Mouse (Mus musculus) midbrain, embryonic 10.5 days (tissue): Measurements from ENCODE around the gene Ccdc171. TPM values are rescaled to one million over a fixed set of nuclear protein-coding genes. Genes with fewer than 3 reads are reported as not detected.
"Not testable (repeated sequence)": the region's sequence is repeated elsewhere in the genome, so short reads cannot be mapped to it uniquely, and the experiment has no call there.

ENCODE experiments used
- DNase-seq: peaks from one replicate; pipeline ENCODE4 v3.0.0-alpha.2; 2017; ENCODE audit warnings: low spot score
- H3K27ac ChIP-seq: fragments of 300-500 bp; sonication (generic); replicated peaks from 2 replicates; pipeline ENCODE4 v1.5.1; 2016; ENCODE audit warnings: mild to moderate bottlenecking
- H3K27me3 ChIP-seq: fragments of 300-500 bp; sonication (generic); 2 replicates; pipeline ENCODE4 v1.6.1; 2016; ENCODE audit warnings: low read depth, mild to moderate bottlenecking; ENCODE audit not compliant: poor library complexity, severe bottlenecking
- H3K36me3 ChIP-seq: fragments of 300-500 bp; sonication (generic); 2 replicates; pipeline ENCODE4 v1.6.1; 2016; ENCODE audit warnings: mild to moderate bottlenecking, moderate library complexity
- H3K4me1 ChIP-seq: fragments of 300-500 bp; sonication (generic); 2 replicates; pipeline ENCODE4 v1.6.1; 2016
- H3K4me3 ChIP-seq: fragments of 300-500 bp; sonication (generic); 2 replicates; pipeline ENCODE4 v1.5.1; 2016; ENCODE audit warnings: mild to moderate bottlenecking, moderate library complexity
- H3K9me3 ChIP-seq: fragments of 300-500 bp; sonication (generic); replicated peaks from 2 replicates; pipeline ENCODE4 v1.6.1; 2016; ENCODE audit warnings: mild to moderate bottlenecking
- WGBS: fragments of 180-500 bp; shearing (Covaris S2); methylation state at CpG from one replicate; pipeline ENCODE4 v1.1.7; 2016; 5-methylcytosine and 5-hydroxymethylcytosine counted together
- polyA plus RNA-seq: library from polyadenylated mRNA; unstranded; fragments of >200 nt; fragmentation: Nextera tagmentation; extraction: Ambion mirVana; gene quantifications from 2 replicates; pipeline ENCODE4 v1.2.1, GENCODE M21; 2016

Ccdc171 gene
- 4.3 and 5.1 TPM in 2 replicates for polyA plus RNA-seq

- H3K27ac ChIP-seq: peak within 1 kb of the TSS; percentile 96
- DNase-seq: peak; percentile 97
- peaks cover 48% of the 10 kb centered on the region for H3K4me1 ChIP-seq
- WGBS: under 1% methylated on average over 72 of the region's 73 CpGs
- peak within 1 kb of the TSS; percentile 82 for H3K4me3 ChIP-seq
- no peaks in the 10 kb centered on the region for H3K36me3 ChIP-seq
- H3K9me3 ChIP-seq: no peaks in the 10 kb centered on the region
- H3K27me3 ChIP-seq: no peaks in the 10 kb centered on the region
Measured at GRCm38 (mm10) chr4:83524843-83525689, at the start of gene Ccdc171. Gene Ccdc171 (plus strand): TSS chr4:83525545.

GRCm38 (mm10) chr4:83485250-83485649 is 40.1 kb upstream of the Ccdc171 start:
- H3K4me1 ChIP-seq: peaks cover 41% of the 10 kb centered on the region
- H3K4me3 ChIP-seq: peak overlapping the region; percentile 96
- 32% methylated on average over 12 of the region's 12 CpGs for WGBS
- no peaks in the 10 kb centered on the region for H3K27me3 ChIP-seq
- DNase-seq: no peak
- H3K36me3 ChIP-seq: peaks cover 44% of the 10 kb centered on the region
- H3K27ac ChIP-seq: peak overlapping the region; percentile 100
- no peaks in the 10 kb centered on the region for H3K9me3 ChIP-seq

DNA sequence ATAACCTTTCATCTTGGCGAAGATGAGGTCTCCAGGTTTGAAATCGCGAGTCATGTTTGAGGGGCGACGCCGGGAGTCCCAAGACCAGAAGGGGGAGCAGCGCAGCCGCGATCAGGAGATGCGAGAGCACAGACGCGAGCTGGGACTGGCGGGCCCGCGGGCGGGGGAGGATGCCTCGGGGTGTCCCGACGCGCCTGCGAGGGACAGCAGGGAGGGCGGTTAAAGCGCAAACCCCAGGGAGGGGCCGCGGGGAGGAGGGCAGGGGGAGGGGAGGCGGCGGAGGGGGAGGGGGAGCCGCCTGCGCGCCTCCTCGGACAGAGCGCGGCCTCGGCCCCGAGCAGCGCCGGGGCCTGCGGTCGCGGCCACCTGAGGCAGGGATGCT is 39.6 kb upstream of the Ccdc171 start:
- peaks cover 41% of the 10 kb centered on the region for H3K4me1 ChIP-seq
- under 1% methylated on average over 32 of the region's 40 CpGs for WGBS
- peaks cover 39% of the 10 kb centered on the region for H3K36me3 ChIP-seq
- peak overlapping the region; percentile 100 for H3K27ac ChIP-seq
- DNase-seq: peak; percentile 92
- H3K9me3 ChIP-seq: no peaks in the 10 kb centered on the region
- H3K4me3 ChIP-seq: peak overlapping the region; percentile 96
- H3K27me3 ChIP-seq: no peaks in the 10 kb centered on the region

- H3K27me3 ChIP-seq: no peaks in the 10 kb centered on the region
- 2% methylated on average over 68 of the region's 86 CpGs for WGBS
- peaks cover 33% of the 10 kb centered on the region for H3K36me3 ChIP-seq
- DNase-seq: peak; percentile 93
- peaks cover 41% of the 10 kb centered on the region for H3K4me1 ChIP-seq
- H3K4me3 ChIP-seq: peak within 1 kb of the TSS; percentile 96
- peak within 1 kb of the TSS; percentile 100 for H3K27ac ChIP-seq
- H3K9me3 ChIP-seq: no peaks in the 10 kb centered on the region
Measured at GRCm38 (mm10) chr4:83486117-83486901, 39.0 kb upstream of the Ccdc171 start, which contains the start of gene Psip1. Gene Psip1 (minus strand): TSS chr4:83486459.

DNA sequence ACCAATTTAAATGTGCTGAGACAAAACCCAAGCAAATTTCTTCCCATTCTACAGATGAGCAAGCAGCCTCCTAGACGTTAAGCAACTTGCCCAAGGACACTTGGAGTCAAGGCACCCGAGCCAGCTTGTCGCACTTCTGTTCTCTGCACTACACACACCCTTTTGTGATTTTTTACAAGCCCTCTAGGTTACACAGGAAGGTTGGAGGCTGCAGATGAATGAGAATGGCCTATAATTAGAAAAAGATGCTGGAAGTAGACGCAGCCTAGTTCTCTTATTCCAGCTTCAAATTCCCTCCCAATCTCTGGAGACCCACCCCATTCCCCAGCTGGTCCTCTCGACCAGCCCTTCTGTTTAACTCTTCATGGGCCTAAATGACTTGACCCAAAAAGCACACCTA is 36.2 kb upstream of the Ccdc171 start:
- H3K27ac ChIP-seq: 0 out of 2 replicates have a peak overlapping the region, but pooled peaks have one; percentile 46
- peaks cover 6% of the 10 kb centered on the region for H3K36me3 ChIP-seq
- no peak for DNase-seq

GRCm38 (mm10) chr4:83493112-83493511 is 32.2 kb upstream of the Ccdc171 start:
- Histone ChIP-seq H3K4me3 (no peak overlapping the region), H3K9me3 (no peaks in the 10 kb centered on the region), H3K27me3 (no peaks in the 10 kb centered on the region), H3K27ac (no peak overlapping the region), H3K36me3 (no peaks in the 10 kb centered on the region), H3K4me1 (peaks cover 8% of the 10 kb centered on the region; the same call in 1 of the 2 replicates)
- 90% methylated on average over 1 of the region's 1 CpGs for WGBS
- DNase-seq: no peak

More for the DNA sequence above, 36.2 kb upstream of the Ccdc171 start:
- WGBS: 27% methylated on average over 5 of the region's 5 CpGs
- no peak overlapping the region for H3K4me3 ChIP-seq
- no peaks in the 10 kb centered on the region for H3K27me3 ChIP-seq
- no peaks in the 10 kb centered on the region for H3K9me3 ChIP-seq
- peaks cover 34% of the 10 kb centered on the region for H3K4me1 ChIP-seq

GRCm38 (mm10) chr4:83497013-83497412 is 28.3 kb upstream of the Ccdc171 start:
- H3K4me3 ChIP-seq, H3K36me3 ChIP-seq, DNase-seq, H3K27me3 ChIP-seq, H3K9me3 ChIP-seq, H3K27ac ChIP-seq: not testable (repeated sequence)
- peaks cover 19% of the 10 kb centered on the region for H3K4me1 ChIP-seq
- 92% methylated on average over 5 of the region's 5 CpGs for WGBS

DNA sequence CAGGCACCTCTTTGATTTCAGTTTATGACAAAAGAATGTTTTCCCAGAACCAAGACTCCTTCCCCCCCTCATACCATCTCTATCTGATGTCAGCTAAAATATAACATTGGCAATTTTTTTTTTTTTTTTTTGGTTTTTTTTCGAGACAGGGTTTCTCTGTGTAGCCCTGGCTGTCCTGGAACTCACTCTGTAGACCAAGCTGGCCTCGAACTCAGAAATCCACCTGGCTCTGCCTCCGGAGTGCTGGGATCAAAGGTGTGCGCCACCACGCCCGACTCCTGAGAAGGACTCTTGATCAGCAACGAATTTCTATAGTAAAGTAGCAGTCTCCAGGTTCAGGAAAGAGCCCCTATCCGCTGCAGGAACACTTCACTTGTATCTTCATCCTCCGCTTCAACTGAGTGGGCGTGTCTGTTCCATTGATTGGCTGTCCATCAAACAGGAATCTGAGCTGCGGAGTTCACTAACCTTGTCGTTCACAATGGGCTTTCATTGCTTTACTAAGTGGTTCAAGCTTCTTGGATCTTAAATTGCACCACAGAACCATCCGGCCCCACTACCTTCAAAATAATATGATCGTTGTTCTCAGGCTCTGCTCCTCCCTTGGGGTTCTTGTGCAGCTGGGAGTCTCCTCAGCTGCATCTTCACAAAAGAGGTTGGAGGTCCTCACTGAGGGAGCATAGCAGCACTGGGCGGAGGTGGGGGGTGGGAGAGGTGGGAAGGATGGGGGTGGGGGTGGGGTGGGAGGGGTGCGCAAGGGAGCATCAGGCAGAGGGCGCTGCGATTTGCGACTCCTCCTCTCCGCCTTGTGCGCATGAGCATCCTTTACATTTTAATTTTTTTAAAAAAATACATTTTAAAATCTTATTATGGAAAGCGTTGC is 24.9 kb upstream of the Ccdc171 start:
- H3K27me3 ChIP-seq: peaks cover 5% of the 10 kb centered on the region; the same call in 1 of the 2 replicates
- peak overlapping the region; percentile 49 for H3K4me3 ChIP-seq
- peak; percentile 78 for DNase-seq
- H3K27ac ChIP-seq: peak overlapping the region; percentile 83
- WGBS: 6% methylated on average over 22 of the region's 22 CpGs
- peaks cover 19% of the 10 kb centered on the region for H3K4me1 ChIP-seq
- no peaks in the 10 kb centered on the region for H3K9me3 ChIP-seq
- no peaks in the 10 kb centered on the region for H3K36me3 ChIP-seq

- Histone ChIP-seq H3K36me3 (no peaks in the 10 kb centered on the region), H3K9me3 (no peaks in the 10 kb centered on the region), H3K27ac (peak overlapping the region; percentile 83), H3K4me1 (peaks cover 19% of the 10 kb centered on the region), H3K4me3 (peak overlapping the region; percentile 49), H3K27me3 (peaks cover 5% of the 10 kb centered on the region; the same call in 1 of the 2 replicates)
- WGBS: 38% methylated on average over 7 of the region's 7 CpGs
- DNase-seq: no peak
Measured at GRCm38 (mm10) chr4:83501037-83501430, 24.3 kb upstream of the Ccdc171 start.

- H3K27ac ChIP-seq: no peak overlapping the region
- WGBS: 38% methylated on average over 2 of the region's 2 CpGs
- peaks cover 17% of the 10 kb centered on the region for H3K4me1 ChIP-seq
- no peaks in the 10 kb centered on the region for H3K36me3 ChIP-seq
- H3K27me3 ChIP-seq: no peaks in the 10 kb centered on the region
- H3K4me3 ChIP-seq: no peak overlapping the region
- H3K9me3 ChIP-seq: no peaks in the 10 kb centered on the region
- no peak for DNase-seq
Measured at GRCm38 (mm10) chr4:83509600-83509999, 15.7 kb upstream of the Ccdc171 start.

DNA sequence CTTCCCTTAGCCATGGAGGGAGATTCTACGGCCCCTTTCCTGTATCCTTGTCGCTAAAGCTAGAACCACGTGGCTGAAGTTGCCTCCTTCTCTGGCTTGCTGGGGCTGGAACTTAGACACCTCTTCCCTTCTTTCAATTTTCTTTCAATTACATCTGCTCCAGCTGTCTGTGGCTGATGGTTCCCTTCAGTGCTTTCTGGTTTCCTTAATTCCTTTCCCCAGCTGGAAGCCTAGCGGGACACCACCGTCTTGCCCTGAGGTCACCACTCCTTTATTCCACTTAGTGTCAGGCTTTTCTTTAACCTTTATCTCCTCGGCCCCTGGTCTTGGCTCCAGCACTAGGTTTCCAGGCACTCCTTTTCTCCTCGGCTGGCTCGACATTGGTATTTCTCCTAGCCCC is 14.3 kb upstream of the Ccdc171 start:
- H3K9me3 ChIP-seq: no peaks in the 10 kb centered on the region
- peaks cover 17% of the 10 kb centered on the region for H3K4me1 ChIP-seq
- no peak for DNase-seq
- H3K4me3 ChIP-seq: no peak overlapping the region
- no peaks in the 10 kb centered on the region for H3K36me3 ChIP-seq
- WGBS: 29% methylated on average over 8 of the region's 8 CpGs
- peak overlapping the region; percentile 64; the same call in 1 of the 2 replicates for H3K27ac ChIP-seq
- H3K27me3 ChIP-seq: no peaks in the 10 kb centered on the region

- no peak for DNase-seq
- no peak overlapping the region for H3K4me3 ChIP-seq
- H3K4me1 ChIP-seq: peaks cover 17% of the 10 kb centered on the region
- no peak overlapping the region for H3K27ac ChIP-seq
- no peaks in the 10 kb centered on the region for H3K27me3 ChIP-seq
- H3K36me3 ChIP-seq: no peaks in the 10 kb centered on the region
- 94% methylated on average over 3 of the region's 3 CpGs for WGBS
- H3K9me3 ChIP-seq: no peaks in the 10 kb centered on the region
Measured at GRCm38 (mm10) chr4:83512217-83512616, 13.1 kb upstream of the Ccdc171 start.
